Mouse (Mus musculus): ENCODE measurements around the gene Dpep3.

Dpep3 gene

GRCm38 (mm10) chr8:105936866-105937475 is 42.3 kb downstream of the Dpep3 start:
- intact Hi-C loops (cut with DNase I), result no loop called here

GRCm38 (mm10) chr8:105935863-105936603 is 43.2 kb downstream of the Dpep3 start:
- intact Hi-C loops (cut with DNase I), result no loop called here

- intact Hi-C loops (cut with DNase I), result no loop called here
These were observed 44.1 kb downstream of the Dpep3 start for GRCm38 (mm10) chr8:105935105-105935504.

- intact Hi-C loops (cut with DNase I), result loop anchor here (5.0 kb wide), 2 partner anchors 96 to 221 kb away; no protein-coding TSS in a partner anchor
These were observed 45.5 kb downstream of the Dpep3 start, which contains the start of gene Ctrl for GRCm38 (mm10) chr8:105933762-105934161. Gene Ctrl (minus strand): TSS chr8:105933862.

- intact Hi-C loops (cut with DNase I), result loop anchor here (5.0 kb wide), 2 partner anchors 95 to 220 kb away; no protein-coding TSS in a partner anchor
These were observed 46.7 kb downstream of the Dpep3 start for GRCm38 (mm10) chr8:105932525-105932924.

- intact Hi-C loops (cut with DNase I), result loop anchor here (2.0 to 5.0 kb wide), 3 partner anchors 38 to 219 kb away; partner anchors contain the start of gene Nrn1l
These were observed 48.0 kb downstream of the Dpep3 start for GRCm38 (mm10) chr8:105931271-105931670.

GRCm38 (mm10) chr8:105930602-105931001 is 48.6 kb downstream of the Dpep3 start:
- intact Hi-C loops (cut with DNase I), result loop anchor here (2.0 to 5.0 kb wide), 3 partner anchors 38 to 218 kb away; partner anchors contain the start of gene Nrn1l

GRCm38 (mm10) chr8:105925123-105925522 is 54.1 kb downstream of the Dpep3 start:
- intact Hi-C loops (cut with DNase I), result no loop called here

Small RNA genes within 50 kb of the gene (microRNA-seq; reads per million reads assigned to microRNA genes)
- gene Mir7074, result 0.11 to 0.12 reads per million in 2 experiments
